Mouse (Mus musculus) CH12.LX (cell line): Measurements from ENCODE around the gene Ogdh. TPM values are rescaled to one million over a fixed set of nuclear protein-coding genes. Genes with fewer than 3 reads are reported as not detected.

ENCODE experiments used
- DNase-seq: peaks from one replicate; pipeline ENCODE4 v3.0.0-alpha.2; 2013; ENCODE audit errors: extremely low read depth
- H3K27ac ChIP-seq: 2 replicates; pipeline ENCODE4 v1.5.1; 2012; ENCODE audit warnings: low read depth, mild to moderate bottlenecking, control low read depth, moderate library complexity; ENCODE audit not compliant: insufficient read depth
- H3K27me3 ChIP-seq: replicated peaks from 2 replicates; pipeline ENCODE3; 2012; ENCODE audit warnings: inconsistent platforms
- H3K36me3 ChIP-seq, 2 experiments: replicated peaks in 1 of 2; 2 replicates each; pipeline versions ENCODE3 to v1.6.1; 2012; ENCODE audit warnings: inconsistent platforms in 1 of 2, low read length in 1 of 2, mild to moderate bottlenecking in 1 of 2, mixed read lengths in 1 of 2, moderate library complexity in 1 of 2; ENCODE audit not compliant: control insufficient read depth in 1 of 2, insufficient read depth in 1 of 2
- H3K4me1 ChIP-seq, 2 experiments: 2 replicates each; pipeline ENCODE4 v1.6.1; 2012; ENCODE audit warnings: inconsistent platforms in 1 of 2, moderate library complexity in 1 of 2; ENCODE audit not compliant: insufficient read depth in 2 of 2, control insufficient read depth in 1 of 2
- H3K4me2 ChIP-seq: 2 replicates; pipeline ENCODE4 v1.6.1; 2012; ENCODE audit warnings: low read depth, mild to moderate bottlenecking, control low read depth; ENCODE audit not compliant: poor library complexity, insufficient read depth, severe bottlenecking
- H3K4me3 ChIP-seq, 3 experiments: fragments of 150-350 bp in 1 of 3; sonication (generic) in 1 of 3; replicated peaks in 1 of 3; 2 replicates each; pipeline versions ENCODE3 to v1.5.1; 2011 to 2012; ENCODE audit warnings: low read depth in 2 of 3, low read length in 2 of 3, mild to moderate bottlenecking in 2 of 3, moderate library complexity in 2 of 3, control low read depth in 1 of 3, improper control_type of control experiment in 1 of 3, inconsistent platforms in 1 of 3, mixed read lengths in 1 of 3; ENCODE audit not compliant: poor library complexity in 1 of 3
- H3K79me2 ChIP-seq: replicated peaks from 2 replicates; pipeline ENCODE4 v1.6.1; 2012; ENCODE audit warnings: mild to moderate bottlenecking, moderate library complexity; ENCODE audit not compliant: control insufficient read depth, poor library complexity, insufficient read depth, severe bottlenecking; ENCODE audit errors: extremely low read depth
- H3K9ac ChIP-seq: 2 replicates; pipeline ENCODE4 v1.6.1; 2012; ENCODE audit warnings: low read depth, mild to moderate bottlenecking, control low read depth, moderate library complexity; ENCODE audit not compliant: insufficient read depth
- H3K9me3 ChIP-seq: replicated peaks from 2 replicates; pipeline ENCODE3; 2012; ENCODE audit warnings: low read length, inconsistent platforms, mixed read lengths
- BHLHE40 ChIP-seq: IDR thresholded peaks from 2 replicates; pipeline ENCODE4 v1.6.1; 2011; ENCODE audit warnings: mild to moderate bottlenecking, low read depth, low read length, improper control_type of control experiment
- CHD1 ChIP-seq: IDR thresholded peaks from 2 replicates; pipeline ENCODE4 v1.6.1; 2012; ENCODE audit warnings: low read depth, low read length, improper control_type of control experiment, inconsistent platforms
- CTCF ChIP-seq, 2 experiments: IDR thresholded peaks in 1 of 2; conservative IDR thresholded peaks in 1 of 2; 2 replicates each; pipeline ENCODE4 v1.5.1; 2011 to 2012; ENCODE audit warnings: low read depth in 2 of 2, low read length in 2 of 2, improper control_type of control experiment in 1 of 2, inconsistent platforms in 1 of 2, mild to moderate bottlenecking in 1 of 2, moderate library complexity in 1 of 2
- E2F4 ChIP-seq: IDR thresholded peaks from 2 replicates; pipeline ENCODE4 v1.6.1; 2011; ENCODE audit warnings: low read depth, low read length, improper control_type of control experiment; ENCODE audit not compliant: insufficient replicate concordance
- ELF1 ChIP-seq: IDR thresholded peaks from 2 replicates; pipeline ENCODE4 v1.6.1; 2014; ENCODE audit warnings: low read depth, mild to moderate bottlenecking, inconsistent platforms, low read length, improper control_type of control experiment
- ETS1 ChIP-seq: conservative IDR thresholded peaks from 2 replicates; pipeline ENCODE4 v1.6.1; 2012; ENCODE audit warnings: low read depth, mild to moderate bottlenecking, inconsistent platforms, low read length, improper control_type of control experiment, moderate library complexity
- GABPA ChIP-seq: IDR thresholded peaks from 2 replicates; pipeline ENCODE4 v1.6.1; 2012; ENCODE audit warnings: low read depth, low read length, improper control_type of control experiment, inconsistent platforms; ENCODE audit not compliant: insufficient replicate concordance
- JUN ChIP-seq: IDR thresholded peaks from 2 replicates; pipeline ENCODE4 v1.6.1; 2011; ENCODE audit warnings: low read depth, mild to moderate bottlenecking, low read length, improper control_type of control experiment, moderate library complexity; ENCODE audit not compliant: insufficient read depth
- JUND ChIP-seq: conservative IDR thresholded peaks from 2 replicates; pipeline ENCODE4 v1.6.1; 2011; ENCODE audit warnings: low read depth, low read length, improper control_type of control experiment
- KAT2A ChIP-seq: IDR thresholded peaks from 2 replicates; pipeline ENCODE4 v1.6.1; 2012; ENCODE audit warnings: low read length, improper control_type of control experiment, inconsistent platforms; ENCODE audit not compliant: insufficient replicate concordance
- MAX ChIP-seq: IDR thresholded peaks from 2 replicates; pipeline ENCODE4 v1.6.1; 2011; ENCODE audit warnings: low read length, improper control_type of control experiment
- MAZ ChIP-seq: IDR thresholded peaks from 2 replicates; pipeline ENCODE4 v1.6.1; 2012; ENCODE audit warnings: low read depth, mild to moderate bottlenecking, inconsistent platforms, low read length, improper control_type of control experiment, moderate library complexity
- MEF2A ChIP-seq: IDR thresholded peaks from 2 replicates; pipeline ENCODE4 v1.6.1; 2014; ENCODE audit warnings: low read depth, mild to moderate bottlenecking, inconsistent platforms, low read length, improper control_type of control experiment, borderline replicate concordance
- MYC ChIP-seq: IDR thresholded peaks from 2 replicates; pipeline ENCODE4 v1.6.1; 2011; ENCODE audit warnings: low read depth, mild to moderate bottlenecking, improper control_type of control experiment, low read length
- NELFE ChIP-seq: IDR thresholded peaks from 2 replicates; pipeline ENCODE4 v1.6.1; 2011; ENCODE audit warnings: low read depth, low read length, improper control_type of control experiment
- NRF1 ChIP-seq: IDR thresholded peaks from 2 replicates; pipeline ENCODE4 v1.6.1; 2014; ENCODE audit warnings: low read depth, mild to moderate bottlenecking, inconsistent platforms, low read length, improper control_type of control experiment, moderate library complexity
- PAX5 ChIP-seq: IDR thresholded peaks from 2 replicates; pipeline ENCODE4 v1.6.1; 2012; ENCODE audit warnings: low read length, inconsistent platforms, mixed read lengths
- POLR2A ChIP-seq: IDR thresholded peaks from 2 replicates; pipeline ENCODE4 v1.6.1; 2011; ENCODE audit warnings: low read depth, mild to moderate bottlenecking, improper control_type of control experiment, low read length
- RCOR1 ChIP-seq: conservative IDR thresholded peaks from 2 replicates; pipeline ENCODE4 v1.6.1; 2012; ENCODE audit warnings: low read depth, mild to moderate bottlenecking, inconsistent platforms, low read length, improper control_type of control experiment
- SMC3 ChIP-seq: IDR thresholded peaks from 2 replicates; pipeline ENCODE4 v1.6.1; 2011; ENCODE audit warnings: low read depth, low read length, improper control_type of control experiment
- TBP ChIP-seq: conservative IDR thresholded peaks from 2 replicates; pipeline ENCODE4 v1.6.1; 2011; ENCODE audit warnings: low read depth, low read length, improper control_type of control experiment
- TCF12 ChIP-seq: IDR thresholded peaks from 2 replicates; pipeline ENCODE4 v1.6.1; 2014; ENCODE audit warnings: low read depth, mild to moderate bottlenecking, inconsistent platforms, low read length, improper control_type of control experiment
- UBTF ChIP-seq: IDR thresholded peaks from 2 replicates; pipeline ENCODE4 v1.6.1; 2012; ENCODE audit warnings: low read depth, mild to moderate bottlenecking, inconsistent platforms, low read length, improper control_type of control experiment, moderate library complexity
- USF1 ChIP-seq: IDR thresholded peaks from 2 replicates; pipeline ENCODE4 v1.6.1; 2014; ENCODE audit warnings: low read depth, mild to moderate bottlenecking, inconsistent platforms, low read length, improper control_type of control experiment
- USF2 ChIP-seq: conservative IDR thresholded peaks from 2 replicates; pipeline ENCODE4 v1.6.1; 2011; ENCODE audit warnings: low read depth, low read length, improper control_type of control experiment
- ZC3H11A ChIP-seq: IDR thresholded peaks from 2 replicates; pipeline ENCODE4 v1.6.1; 2012; ENCODE audit warnings: low read depth, mild to moderate bottlenecking, inconsistent platforms, low read length, improper control_type of control experiment
- ZMIZ1 ChIP-seq: IDR thresholded peaks from 2 replicates; pipeline ENCODE4 v1.6.1; 2012; ENCODE audit warnings: low read depth, mild to moderate bottlenecking, inconsistent platforms, low read length, improper control_type of control experiment
- ZNF384 ChIP-seq: IDR thresholded peaks from 2 replicates; pipeline ENCODE4 v1.6.1; 2012; ENCODE audit warnings: low read depth, low read length, improper control_type of control experiment, inconsistent platforms
- dilution Hi-C: fragments of 300-500 bp; cut with MboI; formaldehyde crosslinking; loops from 2 replicates; pipeline ENCODE4 v1.14.3; 2020; ENCODE audit warnings: low sequenced_read_pairs; ENCODE audit not compliant: extremely low pct_unique_long_range_greater_than_20kb, extremely low pct_ligation_motif_present
- in situ Hi-C: fragments of 300-500 bp; cut with MboI; formaldehyde crosslinking; loops from 3 replicates; pipeline ENCODE4 v1.14.3; 2019; ENCODE audit warnings: low sequenced_read_pairs, low pct_ligation_motif_present, low pct_unique_long_range_greater_than_20kb, mixed read lengths
- polyA plus RNA-seq: library from polyadenylated mRNA; unstranded; fragments of >175 nt; gene quantifications from 2 replicates; pipeline ENCODE4 v1.2.1, GENCODE M21; 2012; ENCODE audit warnings: low read depth; ENCODE audit not compliant: insufficient read length
- total RNA-seq, 2 experiments: library from RNA; depleted of rRNA; stranded (reverse); fragments of 300-350 nt in 1 of 2; fragments of >200 nt in 1 of 2; gene quantifications; 2 replicates each; pipeline ENCODE4 v1.2.3; 2012 to 2014

Ogdh gene
- total and polyA plus RNA-seq, 3 experiments = 47.1 to 173 (median 120) TPM

DNA sequence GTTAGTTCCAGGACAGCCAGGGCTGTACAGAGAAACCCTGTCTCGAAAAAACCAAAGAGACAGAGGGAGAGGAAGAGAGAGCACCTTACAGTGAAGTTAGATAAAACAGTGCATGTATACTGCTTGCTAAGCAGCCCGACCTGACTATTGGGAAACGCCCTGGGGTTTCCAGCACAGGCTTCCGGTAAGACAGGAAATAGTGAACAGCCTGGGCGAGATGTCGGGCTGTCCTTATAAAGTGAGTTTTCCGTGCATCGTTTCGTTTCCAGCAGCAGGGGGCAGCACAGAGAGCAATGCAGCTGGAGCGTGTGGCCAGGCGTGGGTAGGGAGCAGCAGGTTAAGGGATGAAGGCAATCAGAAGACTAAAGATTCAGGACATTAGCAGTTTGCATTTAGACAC lies 74.5 kb downstream of the Ogdh start (continued):
- TF ChIP-seq GABPA (no peak), CHD1 (no peak), NRF1 (no peak), JUN (no peak), PAX5 (no peak), UBTF (no peak), MAX (0 out of 2 replicates have a peak, but pooled peaks have one; percentile 39), JUND (no peak)

- Histone ChIP-seq H3K4me3 (peak overlapping the region in 1 of 3 experiments; percentile 2), H3K9me3 (peaks cover 2% of the 10 kb centered on the region), H3K36me3 (no peaks in the 10 kb centered on the region), H3K79me2 (no peaks in the 10 kb centered on the region), H3K4me2 (peak overlapping the region; percentile 86)
- dilution Hi-C loops = no loop called here
- in situ Hi-C loops = no loop called here
- TF ChIP-seq SMC3 = no peak
- no peak for TF ChIP-seq UBTF
- TF ChIP-seq KAT2A = no peak
- no peak for TF ChIP-seq USF1
- TF ChIP-seq PAX5 = no peak
- no peak for TF ChIP-seq TCF12
- no peak for TF ChIP-seq TBP
- TF ChIP-seq NELFE = no peak
- TF ChIP-seq MAZ = no peak
- TF ChIP-seq ZNF384 = no peak
- no peak for TF ChIP-seq USF2
- no peak for TF ChIP-seq ZMIZ1
- TF ChIP-seq CTCF (conservative IDR thresholded peaks at IDR 0.05 in 1 of 2, IDR thresholded peaks at IDR 0.05 in 1 of 2; ENCODE audit: low read depth in 2 of 2, low read length in 2 of 2) = no peak
- no peak for TF ChIP-seq E2F4
- TF ChIP-seq, all 38 proteins: peak for 0
- H3K4me1 ChIP-seq = peaks cover 15 to 22% of the 10 kb centered on the region in 2 experiments
- peak overlapping the region; percentile 36 for H3K9ac ChIP-seq
- peak overlapping the region; percentile 27; the same call in 1 of the 2 replicates for H3K27ac ChIP-seq
- H3K27me3 ChIP-seq = no peaks in the 10 kb centered on the region
- no peak for DNase-seq
Observed at GRCm38 (mm10) chr11:6366434-6366833, 75.0 kb downstream of the Ogdh start.

DNA sequence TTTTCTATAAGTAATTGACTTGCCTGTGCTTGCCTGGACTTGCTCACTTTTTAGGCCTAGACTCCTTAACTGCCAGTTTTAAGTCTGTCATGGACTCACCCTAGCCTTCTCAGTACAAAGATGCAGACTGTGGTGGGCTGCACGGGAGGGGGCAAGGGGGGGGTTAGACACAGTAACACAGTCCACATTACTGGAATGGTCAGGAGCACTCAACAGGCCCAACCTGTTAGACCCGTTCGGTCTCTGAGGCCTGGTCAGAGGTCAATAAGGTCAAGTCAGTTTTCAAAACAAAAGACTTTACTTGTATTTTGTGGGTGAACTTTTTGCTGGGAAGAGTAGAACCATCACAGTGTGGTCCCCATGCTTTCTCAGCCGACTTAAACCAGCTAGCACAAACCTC lies 75.7 kb downstream of the Ogdh start:
- H3K4me3 ChIP-seq = no peak overlapping the region
- dilution Hi-C loops = no loop called here
- no peak for DNase-seq
- no peak overlapping the region for H3K9ac ChIP-seq
- no peaks in the 10 kb centered on the region for H3K36me3 ChIP-seq
- H3K27me3 ChIP-seq = no peaks in the 10 kb centered on the region
- H3K9me3 ChIP-seq = peaks cover 2% of the 10 kb centered on the region
- no peaks in the 10 kb centered on the region for H3K79me2 ChIP-seq
- in situ Hi-C loops = no loop called here
- H3K4me1 ChIP-seq = peaks cover 15 to 22% of the 10 kb centered on the region in 2 experiments
- TF ChIP-seq RCOR1 (no peak), ZC3H11A (no peak), BHLHE40 (no peak), POLR2A (no peak), MYC (no peak), NELFE (no peak), ETS1 (no peak), MEF2A (no peak), ELF1 (no peak)
- H3K4me2 ChIP-seq = no peak overlapping the region
- no peak overlapping the region for H3K27ac ChIP-seq
